Mouse (Mus musculus) G1E-ER4 (cell line): ENCODE results near the gene Igf1r. TPM values are rescaled to one million over a fixed set of nuclear protein-coding genes. Genes with fewer than 3 reads are reported as not detected.

Experiments
- GATA1 ChIP-seq: IDR thresholded peaks from one replicate; pipeline ENCODE4 v1.8.0; 2012; ENCODE audit warnings: low read length, inconsistent platforms
- polyA plus RNA-seq: library from polyadenylated mRNA; stranded (reverse); fragments of >175 nt; gene quantifications from 2 replicates; pipeline ENCODE4 v1.2.3, GENCODE M21; 2012

Gene Igf1r
- polyA plus RNA-seq, 1 experiment: 7.9 TPM

DNA sequence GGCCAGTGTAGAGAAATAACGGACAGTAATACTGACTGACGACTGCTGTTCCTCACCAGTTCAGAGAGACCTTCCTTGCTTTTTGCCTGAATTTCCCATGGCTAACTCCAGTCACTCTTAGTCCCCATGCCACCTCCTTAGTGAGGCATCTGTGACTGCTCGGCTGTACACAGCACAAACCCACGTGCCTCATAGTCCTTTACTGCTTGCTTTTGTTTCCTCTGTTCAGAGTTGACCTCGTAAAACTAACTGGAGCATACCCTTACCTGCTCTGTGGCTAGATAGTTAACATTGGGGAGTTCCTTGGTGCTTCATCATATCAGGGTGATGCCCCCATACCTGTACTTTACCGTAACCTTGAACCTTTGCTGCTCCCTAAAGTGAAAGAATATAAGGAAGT, 143.8 kb downstream of the Igf1r start:
- TF ChIP-seq GATA1: no peak

DNA sequence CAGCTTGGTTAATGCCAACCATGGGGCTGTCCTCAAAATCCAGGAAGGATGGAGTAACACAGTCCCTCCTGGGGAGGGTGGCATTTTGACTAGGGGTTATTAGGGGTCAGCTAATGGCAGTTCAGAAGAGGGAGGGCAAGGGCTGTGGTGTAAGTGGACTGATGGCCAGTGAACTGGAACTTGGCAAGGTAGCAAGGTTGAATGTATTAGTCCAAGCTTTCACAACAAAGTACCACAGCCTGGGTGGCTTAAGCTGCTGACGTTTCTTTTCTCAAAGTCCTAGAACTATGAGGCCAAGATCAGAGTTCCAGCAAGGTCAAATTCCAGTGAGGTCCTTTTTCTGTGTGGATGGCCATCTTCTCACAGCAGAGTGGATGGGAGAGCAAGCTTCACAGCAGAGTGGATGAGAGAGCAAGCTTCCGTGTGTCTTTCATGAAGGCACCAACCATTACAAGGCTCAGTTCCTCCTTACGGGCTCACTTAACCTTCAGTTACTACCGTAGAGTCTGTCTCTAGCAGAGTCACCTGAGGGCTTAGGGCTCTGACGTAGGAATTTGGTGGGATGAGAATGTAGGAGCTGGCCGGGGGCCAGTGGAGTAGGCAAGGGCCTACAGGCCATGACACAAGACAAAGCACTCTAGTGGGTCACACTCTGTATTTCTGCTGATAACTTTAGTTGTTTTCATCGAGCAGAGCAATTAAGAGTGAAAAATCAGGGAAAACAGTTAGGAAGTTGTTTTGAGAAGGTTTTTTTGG, 144.6 kb downstream of the Igf1r start:
- no peak for TF ChIP-seq GATA1

DNA sequence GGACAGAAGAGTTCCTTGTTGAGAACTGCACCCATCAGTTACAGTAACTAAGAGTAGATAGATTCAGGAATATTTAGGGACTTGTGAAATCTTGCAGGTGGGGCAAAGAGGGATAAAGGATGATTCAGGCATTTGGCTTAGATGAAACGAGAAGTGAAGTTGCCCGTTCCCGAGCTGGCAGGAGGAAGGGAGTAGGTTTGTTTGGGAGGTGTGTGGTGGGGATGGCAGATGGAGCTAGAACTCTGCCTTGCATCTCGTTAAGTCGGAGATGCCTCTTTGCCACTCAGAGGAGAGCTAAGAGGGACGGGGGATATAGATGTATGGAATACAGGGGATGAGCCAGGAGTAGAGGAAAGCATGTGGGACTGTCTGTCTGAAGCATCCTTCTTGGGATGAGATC, 145.5 kb downstream of the Igf1r start:
- no peak for TF ChIP-seq GATA1

DNA sequence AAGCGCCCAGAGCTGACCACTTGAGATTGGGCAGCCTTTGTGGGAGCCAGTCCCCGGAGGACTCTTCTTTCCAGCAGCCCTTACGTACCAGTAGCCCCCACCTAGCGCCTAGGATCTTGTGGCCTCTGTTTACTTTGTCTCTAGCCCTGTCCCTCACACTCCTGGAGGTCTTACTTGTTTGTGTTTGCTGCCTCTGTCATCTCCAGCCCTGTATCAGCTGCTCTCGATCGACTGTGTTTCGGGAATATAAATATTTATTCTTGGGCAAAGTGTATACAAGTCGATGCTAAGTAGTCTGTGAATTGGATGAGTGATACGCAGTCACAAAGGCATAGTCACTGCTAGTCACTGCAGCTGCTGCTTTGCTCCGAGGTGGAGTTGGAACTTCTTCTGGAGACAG, 147.8 kb downstream of the Igf1r start:
- no peak for TF ChIP-seq GATA1

DNA sequence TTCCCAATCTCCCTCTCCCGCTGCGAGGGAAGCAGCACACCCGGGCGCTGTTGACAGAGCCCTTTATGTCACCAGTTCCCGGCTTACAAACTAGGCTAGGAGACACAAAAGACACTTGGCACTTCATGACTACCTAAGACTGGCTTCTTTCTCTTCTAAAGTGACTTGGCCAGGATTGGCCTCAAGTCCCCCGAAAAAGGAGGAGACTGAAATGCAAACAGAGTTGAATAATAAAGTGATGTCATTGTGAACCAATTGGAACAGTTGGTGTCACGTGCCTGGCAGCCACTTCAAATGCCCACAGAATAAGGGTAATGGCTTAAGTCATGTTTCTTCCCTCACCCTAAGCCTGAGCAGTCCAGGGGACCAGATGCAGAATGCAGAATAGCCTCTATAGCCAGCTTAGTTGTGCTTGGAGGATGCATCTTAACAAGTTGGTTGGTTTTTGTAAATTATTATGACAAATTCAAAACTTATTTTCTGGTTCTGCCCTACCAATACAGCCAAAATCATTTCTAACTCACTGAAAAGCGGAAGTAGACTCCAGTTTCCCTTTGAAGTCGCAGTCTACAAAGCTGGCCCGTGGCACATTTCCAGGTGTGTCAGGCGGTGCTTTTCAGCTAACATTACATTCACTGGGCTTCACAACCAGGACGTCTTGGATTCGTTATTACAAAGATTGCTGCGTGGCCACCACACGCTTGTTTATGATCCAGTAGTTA, 150.0 kb downstream of the Igf1r start:
- TF ChIP-seq GATA1: no peak

DNA sequence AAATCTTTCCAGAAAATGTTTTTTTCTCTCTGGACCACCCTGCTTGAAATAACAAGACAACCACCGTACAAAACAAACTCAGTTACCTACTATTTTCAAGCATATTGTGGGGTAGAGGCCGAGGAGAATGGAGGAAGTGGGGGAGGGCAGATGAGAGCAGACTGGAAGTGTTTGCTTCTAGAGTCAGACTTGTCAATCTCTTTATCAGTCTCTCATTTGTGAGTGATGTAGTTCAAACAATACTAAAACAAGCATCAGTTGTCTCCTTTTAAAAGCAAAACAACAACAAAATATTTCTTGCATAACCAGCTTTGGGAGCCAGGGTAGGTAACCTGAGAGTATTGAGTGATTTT, 150.5 kb downstream of the Igf1r start:
- TF ChIP-seq GATA1: no peak

DNA sequence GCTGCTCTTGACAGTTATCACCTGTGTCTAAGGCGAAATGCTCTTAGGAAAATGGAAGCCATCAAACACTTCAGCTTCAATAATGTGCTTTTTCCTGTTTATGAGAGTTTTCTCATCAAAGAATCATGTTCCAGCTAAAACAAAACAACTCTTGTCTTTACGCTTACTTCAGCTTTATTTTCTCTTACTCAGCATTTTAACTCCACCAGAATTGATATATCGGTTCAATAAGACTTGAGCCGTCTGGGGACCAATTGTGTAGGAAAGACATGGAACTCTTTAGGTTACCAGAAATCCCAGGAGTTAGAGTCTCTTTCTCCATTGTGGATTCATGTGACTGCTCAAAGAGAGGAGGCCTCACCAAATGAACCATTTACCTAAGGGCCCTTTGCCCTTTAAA, 158.9 kb downstream of the Igf1r start:
- no peak for TF ChIP-seq GATA1

DNA sequence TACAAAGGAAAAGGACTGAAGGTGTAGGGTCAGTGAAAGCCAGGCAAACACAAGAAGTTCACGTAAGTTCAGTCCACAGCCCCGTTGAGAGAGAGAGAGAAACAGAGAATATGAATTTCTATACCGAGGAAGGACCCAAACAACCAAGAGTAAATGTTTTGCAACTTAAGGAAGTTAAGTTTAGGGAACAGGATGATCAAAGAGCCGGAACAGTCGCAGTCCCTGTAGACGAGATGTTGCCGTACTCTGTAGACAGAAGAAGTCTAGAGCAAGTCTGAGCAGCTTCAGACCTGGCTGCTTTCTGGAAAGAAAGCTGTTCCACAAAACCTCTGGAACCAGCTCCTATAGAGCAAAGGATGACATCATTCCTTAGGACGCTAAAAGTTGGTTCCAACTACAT, 160.0 kb downstream of the Igf1r start:
- TF ChIP-seq GATA1: no peak

DNA sequence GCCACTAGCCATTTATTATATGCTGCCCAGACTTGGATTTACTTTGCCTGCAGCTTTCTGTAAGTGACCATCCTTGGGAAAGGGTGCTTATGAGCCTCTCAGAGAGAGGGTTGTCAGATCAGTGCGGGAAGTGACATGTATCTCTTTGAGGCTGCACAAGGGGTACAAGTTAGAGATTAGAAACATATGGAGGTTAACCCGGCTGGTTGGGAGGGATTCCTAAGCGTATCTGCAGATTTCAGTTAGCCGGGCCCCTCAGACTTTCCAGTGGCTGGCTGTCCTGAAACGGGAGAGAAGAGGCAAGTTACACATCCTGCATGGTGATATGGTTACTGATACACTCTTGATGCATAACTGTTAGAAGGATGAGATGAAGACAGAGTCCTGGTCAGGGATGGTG, 161.7 kb downstream of the Igf1r start:
- no peak for TF ChIP-seq GATA1

DNA sequence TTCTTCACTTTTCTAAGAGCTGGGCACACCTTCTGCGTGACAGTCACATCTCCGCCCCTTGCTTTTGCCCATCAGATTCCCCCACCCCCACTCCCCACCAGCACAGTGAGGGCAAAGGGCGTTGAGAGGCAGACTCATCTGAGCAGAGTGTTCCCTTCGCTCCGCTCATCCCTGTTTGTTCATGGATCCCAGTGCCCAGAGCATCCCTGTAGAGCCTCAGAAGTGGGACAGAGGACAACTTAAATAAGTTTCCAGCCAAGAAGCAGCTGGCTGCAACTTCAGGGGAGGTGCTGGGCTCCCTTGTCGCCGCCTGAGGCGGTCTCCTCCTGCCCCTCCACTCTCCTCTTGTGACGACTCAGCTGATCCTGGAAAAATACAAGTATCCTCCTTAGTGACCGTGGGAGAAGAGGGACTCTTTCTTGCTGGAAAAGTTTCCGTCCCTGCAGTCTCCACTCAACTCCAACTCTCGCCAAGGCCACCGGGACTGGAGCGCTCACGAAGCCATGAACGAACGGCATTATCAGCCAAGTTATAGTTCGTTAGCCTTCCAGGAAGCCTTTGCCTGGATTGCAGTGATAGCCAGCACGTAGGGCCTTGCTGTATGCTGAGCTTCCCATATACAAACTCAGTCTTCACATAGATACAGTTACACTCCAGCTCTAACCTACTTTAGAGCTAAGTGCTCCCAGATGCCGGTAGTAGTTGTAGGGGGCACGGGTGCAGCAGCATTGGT, 162.5 kb downstream of the Igf1r start:
- no peak for TF ChIP-seq GATA1

DNA sequence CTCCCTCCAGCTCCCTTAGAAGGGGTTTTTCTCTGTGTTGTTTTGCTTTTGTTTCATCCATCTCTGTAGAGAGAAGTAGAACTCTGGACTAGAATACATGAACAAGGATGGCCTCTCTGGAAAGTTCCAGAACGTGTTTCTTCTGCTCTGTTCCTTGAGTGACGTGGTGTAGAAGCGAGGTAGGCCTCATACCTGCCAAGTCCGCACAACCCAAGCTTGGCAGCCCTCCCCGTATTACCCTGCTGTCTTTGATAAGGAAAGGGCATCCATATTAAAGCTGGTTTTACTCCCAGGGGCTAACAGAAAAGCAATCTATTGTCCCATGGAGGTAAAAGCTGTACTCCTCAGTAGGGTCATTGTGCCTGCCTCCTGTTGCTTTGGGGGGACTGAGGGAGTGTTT, 164.9 kb downstream of the Igf1r start:
- no peak for TF ChIP-seq GATA1

DNA sequence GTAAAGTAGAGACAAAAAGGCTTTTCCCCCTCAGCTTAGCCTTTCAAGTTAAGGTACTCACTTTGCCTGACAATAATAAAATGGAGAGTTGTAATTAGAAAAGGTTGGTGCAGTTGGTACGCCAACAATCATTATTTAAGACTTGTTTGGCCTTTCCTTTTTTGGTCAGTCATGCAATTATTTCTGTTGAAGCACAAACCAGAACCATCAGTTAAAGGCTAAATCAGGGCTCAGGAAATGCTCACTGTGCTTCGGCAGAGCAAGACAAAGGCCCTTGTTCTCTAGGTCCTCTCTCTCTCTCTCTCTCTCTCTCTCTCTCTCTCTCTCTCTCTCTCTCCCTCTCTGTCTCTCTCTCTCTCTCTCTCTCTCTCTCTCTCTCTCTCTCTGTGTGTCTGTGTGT, 165.4 kb downstream of the Igf1r start:
- TF ChIP-seq GATA1: no peak

DNA sequence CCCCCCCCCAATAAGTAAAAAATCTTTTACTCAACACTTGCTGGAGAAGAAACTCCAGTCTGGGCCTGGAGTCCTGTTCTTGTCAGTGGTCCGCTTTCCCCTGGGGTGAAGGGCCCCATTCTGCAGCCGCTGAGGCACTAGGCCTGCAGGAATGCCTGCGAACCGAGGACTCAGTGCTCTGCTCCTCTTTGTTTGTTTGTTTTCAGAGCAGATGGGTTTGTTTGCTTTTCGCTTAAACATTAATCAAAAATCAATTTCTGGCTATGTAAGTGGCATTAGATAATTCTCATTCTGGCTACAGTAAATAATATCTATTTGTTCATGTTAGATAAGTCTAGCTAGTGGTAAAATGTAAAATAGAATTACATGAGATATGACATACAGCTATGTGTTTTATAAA, 167.0 kb downstream of the Igf1r start:
- TF ChIP-seq GATA1: no peak

DNA sequence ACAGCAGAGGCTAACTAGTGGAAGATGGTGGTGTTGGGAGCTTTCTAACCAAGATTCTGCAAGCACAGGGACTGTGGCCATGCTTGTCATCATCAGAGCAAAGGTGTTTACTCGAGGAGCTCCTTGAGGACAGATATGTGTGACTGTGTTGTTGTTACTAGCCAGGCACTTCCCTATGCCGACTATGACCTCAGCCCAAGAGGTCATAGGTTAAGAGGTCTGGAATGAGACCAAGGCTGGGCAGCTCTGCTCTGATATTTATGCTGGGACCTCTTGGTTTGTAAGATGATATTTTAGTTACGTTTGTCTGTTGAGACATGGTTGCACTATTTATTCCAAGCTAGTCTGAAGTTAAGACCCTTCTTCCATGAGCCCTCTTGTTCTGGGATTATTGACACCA, 169.8 kb downstream of the Igf1r start:
- TF ChIP-seq GATA1: no peak

DNA sequence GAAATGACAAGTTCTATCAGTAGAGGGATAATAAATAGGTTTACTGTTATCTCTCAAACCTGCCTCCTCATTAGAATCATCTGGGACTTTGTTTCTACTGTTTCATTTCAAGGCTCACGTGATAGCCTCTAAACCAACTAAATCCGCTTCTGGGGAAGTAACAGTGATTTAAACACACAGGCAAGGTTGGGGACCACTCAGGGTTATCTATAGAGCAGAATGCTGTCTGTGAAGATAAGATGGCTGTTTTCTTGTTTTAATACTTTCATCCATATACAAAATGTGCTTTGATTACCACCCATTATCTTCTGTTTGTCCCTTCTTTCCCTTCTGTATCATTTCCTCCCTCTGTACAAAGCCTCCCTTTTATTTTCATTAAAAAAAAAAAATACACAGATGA, 172.7 kb downstream of the Igf1r start:
- peak; percentile 59 for TF ChIP-seq GATA1

DNA sequence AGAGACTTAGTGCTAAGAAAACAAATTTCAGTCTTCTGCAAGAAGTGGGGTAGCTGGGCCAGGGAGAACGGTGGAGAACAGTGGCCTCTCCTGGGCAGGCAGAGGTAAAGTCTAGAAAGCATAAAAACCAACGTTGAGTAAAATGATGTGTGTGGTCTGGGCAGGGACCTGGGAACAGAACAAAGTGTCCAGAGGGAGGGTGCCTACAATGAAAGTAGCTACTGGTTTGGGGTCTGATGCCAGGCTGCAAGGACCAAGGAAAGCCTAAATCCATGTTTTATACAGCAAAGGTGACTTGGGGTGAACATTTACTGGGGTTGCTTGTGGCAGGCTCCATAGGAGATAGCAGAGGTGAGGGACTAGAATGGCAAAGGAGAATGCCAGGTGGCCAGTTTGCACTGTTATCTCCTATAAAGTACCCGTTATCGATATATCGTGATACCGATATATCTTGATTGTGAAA, 175.2 kb downstream of the Igf1r start:
- no peak for TF ChIP-seq GATA1
